Mouse (Mus musculus): ENCODE measurements at regions not wholly inside any gene's neighbourhood (a gene's known extent, or its start where the extent isn't known, plus 50 kb on each side); places are given as distances from the start of the nearest gene placed in this dataset.

DNA sequence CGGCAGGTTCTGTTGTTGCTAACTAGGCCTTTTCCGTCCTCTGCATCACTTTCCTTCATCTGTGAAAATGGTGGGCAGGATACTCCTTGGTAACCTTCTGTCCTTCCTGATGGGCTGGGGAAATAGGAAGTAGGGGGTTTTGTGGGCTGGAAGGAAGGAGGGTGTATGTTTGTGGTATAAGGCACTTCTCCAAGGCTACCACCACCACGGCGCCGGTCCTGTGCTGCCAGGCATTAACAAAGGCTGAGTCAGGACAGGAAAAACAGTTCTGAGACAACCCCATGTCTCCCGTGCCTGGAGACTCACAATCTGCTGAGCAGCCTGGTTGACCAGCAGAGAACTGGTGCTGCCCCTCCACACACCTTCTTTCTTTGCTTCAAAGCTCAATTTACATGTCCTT lies 52.2 kb upstream of the Pja1 start:
- no peak overlapping the region for H3K27ac ChIP-seq (replicated peaks; ENCODE audit: low read depth, low read length)
- ATAC-seq (ENCODE audit: low read depth): no peak
- H3K36me3 ChIP-seq (ENCODE audit: control insufficient read depth, insufficient read depth, low read length): no peaks in the 10 kb centered on the region
- WGBS: 49% methylated on average over 6 of the region's 6 CpGs
- no peak overlapping the region for H3K9ac ChIP-seq (ENCODE audit: low read depth, low read length)
- H3K27me3 ChIP-seq (replicated peaks; ENCODE audit: control insufficient read depth, insufficient read depth, low read length): peaks cover 8% of the 10 kb centered on the region
- H3K4me3 ChIP-seq (ENCODE audit: low read depth, low read length): no peak overlapping the region
- H3K4me2 ChIP-seq (ENCODE audit: low read depth, low read length): no peak overlapping the region
- no peaks in the 10 kb centered on the region for H3K4me1 ChIP-seq (ENCODE audit: control insufficient read depth, insufficient read depth, low read length)
- DNase-seq (ENCODE audit: low spot score): no peak
- H3K9me3 ChIP-seq (ENCODE audit: control insufficient read depth, low read length): no peaks in the 10 kb centered on the region

GRCm38 (mm10) chrX:99522830-99523229 lies 51.8 kb upstream of the Pja1 start:
- no peaks in the 10 kb centered on the region for H3K36me3 ChIP-seq (ENCODE audit: control insufficient read depth, insufficient read depth, low read length)
- no peaks in the 10 kb centered on the region for H3K9me3 ChIP-seq (ENCODE audit: control insufficient read depth, low read length)
- no peak overlapping the region for H3K9ac ChIP-seq (ENCODE audit: low read depth, low read length)
- no peaks in the 10 kb centered on the region for H3K4me1 ChIP-seq (ENCODE audit: control insufficient read depth, insufficient read depth, low read length)
- 12% methylated on average over 5 of the region's 5 CpGs for WGBS
- no peak overlapping the region for H3K27ac ChIP-seq (replicated peaks; ENCODE audit: low read depth, low read length)
- H3K27me3 ChIP-seq (replicated peaks; ENCODE audit: control insufficient read depth, insufficient read depth, low read length): peaks cover 8% of the 10 kb centered on the region
- no peak overlapping the region for H3K4me2 ChIP-seq (ENCODE audit: low read depth, low read length)
- H3K4me3 ChIP-seq (ENCODE audit: low read depth, low read length): no peak overlapping the region
- ATAC-seq (ENCODE audit: low read depth) (peak; percentile 81), DNase-seq (ENCODE audit: low spot score) (peak; percentile 77)

DNA sequence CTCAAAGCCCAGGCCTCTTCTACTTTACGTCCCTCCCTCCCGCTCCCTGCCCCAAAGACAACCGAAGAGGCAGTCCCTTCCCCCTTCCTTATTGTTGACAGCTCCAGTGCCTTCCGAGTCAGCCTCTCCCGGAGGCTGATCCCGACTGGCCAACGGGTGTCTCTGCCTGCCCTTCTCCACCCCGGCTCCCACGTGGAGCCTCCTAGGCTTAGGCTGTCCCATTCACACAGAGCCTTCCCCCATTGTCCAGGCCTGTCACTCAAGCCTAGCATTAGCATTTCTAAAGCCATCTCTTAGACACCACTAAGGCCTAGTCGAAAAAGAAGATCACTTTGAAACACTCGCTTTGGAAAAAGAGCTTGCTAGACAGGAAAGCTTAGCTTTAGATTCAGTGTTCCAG lies 51.2 kb upstream of the Pja1 start:
- Histone ChIP-seq H3K9ac (ENCODE audit: low read depth, low read length) (no peak overlapping the region), H3K36me3 (ENCODE audit: control insufficient read depth, insufficient read depth, low read length) (no peaks in the 10 kb centered on the region), H3K4me3 (ENCODE audit: low read depth, low read length) (no peak overlapping the region), H3K4me2 (ENCODE audit: low read depth, low read length) (no peak overlapping the region), H3K27me3 (replicated peaks; ENCODE audit: control insufficient read depth, insufficient read depth, low read length) (peaks cover 8% of the 10 kb centered on the region), H3K27ac (replicated peaks; ENCODE audit: low read depth, low read length) (no peak overlapping the region), H3K9me3 (ENCODE audit: control insufficient read depth, low read length) (no peaks in the 10 kb centered on the region), H3K4me1 (ENCODE audit: control insufficient read depth, insufficient read depth, low read length) (no peaks in the 10 kb centered on the region)
- WGBS: 42% methylated on average over 11 of the region's 11 CpGs
- no peak for DNase-seq (ENCODE audit: low spot score)
- ATAC-seq (ENCODE audit: low read depth): no peak

- peaks cover 8% of the 10 kb centered on the region for H3K27me3 ChIP-seq (replicated peaks; ENCODE audit: control insufficient read depth, insufficient read depth, low read length)
- DNase-seq (ENCODE audit: low spot score): no peak
- no peaks in the 10 kb centered on the region for H3K9me3 ChIP-seq (ENCODE audit: control insufficient read depth, low read length)
- no peak overlapping the region for H3K9ac ChIP-seq (ENCODE audit: low read depth, low read length)
- no peak for ATAC-seq (ENCODE audit: low read depth)
- no peak overlapping the region for H3K4me2 ChIP-seq (ENCODE audit: low read depth, low read length)
- no peak overlapping the region for H3K4me3 ChIP-seq (ENCODE audit: low read depth, low read length)
- H3K4me1 ChIP-seq (ENCODE audit: control insufficient read depth, insufficient read depth, low read length): no peaks in the 10 kb centered on the region
- no peaks in the 10 kb centered on the region for H3K36me3 ChIP-seq (ENCODE audit: control insufficient read depth, insufficient read depth, low read length)
- 62% methylated on average over 7 of the region's 7 CpGs for WGBS
- no peak overlapping the region for H3K27ac ChIP-seq (replicated peaks; ENCODE audit: low read depth, low read length)
Observed at GRCm38 (mm10) chrX:99521866-99522265, 50.8 kb upstream of the Pja1 start.
